Mouse (Mus musculus) mature B cell (primary cell): ENCODE results near the gene Barhl1.

Experiments
- in situ Hi-C: fragments of 300-500 bp; cut with MboI; formaldehyde crosslinking; loops from 2 replicates; pipeline ENCODE4 v1.14.3; 2019

The Barhl1 gene

DNA sequence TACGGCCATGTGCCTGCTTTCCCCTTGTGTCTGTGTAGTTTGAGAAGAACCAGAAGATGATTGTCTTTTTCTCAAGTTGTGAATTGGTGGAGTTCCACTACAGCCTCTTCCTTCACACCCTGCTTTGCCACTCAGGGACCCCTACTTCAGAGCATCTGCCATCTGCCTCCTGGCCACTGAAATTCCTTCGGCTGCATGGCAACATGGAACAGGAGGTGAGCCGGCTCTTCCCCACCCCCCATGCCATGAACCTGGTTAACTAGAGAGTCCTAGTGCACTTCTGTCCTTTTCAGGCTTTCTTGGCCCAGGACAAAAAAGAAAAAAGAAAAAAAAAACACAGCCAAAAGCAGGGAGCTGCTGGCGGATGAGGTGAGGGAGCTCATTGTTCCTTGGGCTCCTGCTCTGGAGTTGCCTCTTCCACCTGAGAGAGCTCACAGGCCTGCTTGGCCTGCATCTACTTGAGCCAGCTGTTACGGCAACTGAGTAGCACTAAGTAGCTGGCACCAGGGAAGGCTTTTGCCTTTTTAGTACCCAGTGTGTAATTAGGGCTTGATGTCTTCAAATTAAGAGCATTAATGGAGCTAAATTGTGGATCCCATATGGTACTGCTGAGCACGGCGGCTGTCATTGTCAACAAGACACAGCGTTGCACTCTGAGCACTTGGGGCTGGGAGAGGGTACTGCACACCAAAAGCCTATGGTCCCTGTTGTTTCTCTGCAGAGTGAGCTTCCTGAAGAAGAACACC, 55.6 kb downstream of the Barhl1 start:
- in situ Hi-C loops: no loop called here

- in situ Hi-C loops: no loop called here
Measured at GRCm38 (mm10) chr2:28859303-28859702, 57.2 kb downstream of the Barhl1 start.
